Mouse (Mus musculus) midbrain, embryonic 14.5 days (tissue): ENCODE measurements at regions not wholly inside any gene's neighbourhood (a gene's known extent, or its start where the extent isn't known, plus 50 kb on each side); places are given as distances from the start of the nearest gene placed in this dataset.

Source experiments
- ATAC-seq: fragments of 200-750 bp; cut with Nextera tagmentation; 2 replicates; pipeline ENCODE4 v1.8.0; 2017; ENCODE audit warnings: moderate number of reproducible peaks, moderate library complexity; ENCODE audit not compliant: low FRiP score, low TSS enrichment
- DNase-seq: peaks from one replicate; pipeline ENCODE4 v3.0.0-alpha.2; 2015
- H3K27ac ChIP-seq: fragments of 300-500 bp; sonication (generic); replicated peaks from 2 replicates; pipeline ENCODE4 v1.5.1; 2014; ENCODE audit warnings: mild to moderate bottlenecking, low read depth, low read length, moderate library complexity
- H3K27me3 ChIP-seq: fragments of 300-500 bp; sonication (generic); 2 replicates; pipeline ENCODE4 v1.6.1; 2014; ENCODE audit warnings: low read length, control low read depth, mixed read lengths; ENCODE audit not compliant: control insufficient read depth, insufficient read depth
- H3K36me3 ChIP-seq: fragments of 300-500 bp; sonication (generic); 2 replicates; pipeline ENCODE4 v1.6.1; 2014; ENCODE audit warnings: low read length, control low read depth; ENCODE audit not compliant: control insufficient read depth, insufficient read depth
- H3K4me1 ChIP-seq: fragments of 300-500 bp; sonication (generic); 2 replicates; pipeline ENCODE4 v1.6.1; 2014; ENCODE audit warnings: mild to moderate bottlenecking, antibody characterized with exemption, low read length, control low read depth; ENCODE audit not compliant: control insufficient read depth, insufficient read depth
- H3K4me2 ChIP-seq: fragments of 300-500 bp; sonication (generic); 2 replicates; pipeline ENCODE4 v1.6.1; 2014; ENCODE audit warnings: mild to moderate bottlenecking, low read length, moderate library complexity
- H3K4me3 ChIP-seq: fragments of 300-500 bp; sonication (generic); replicated peaks from 2 replicates; pipeline ENCODE4 v1.5.1; 2014; ENCODE audit warnings: low read depth, low read length
- H3K9ac ChIP-seq: fragments of 300-500 bp; sonication (generic); replicated peaks from 2 replicates; pipeline ENCODE4 v1.6.1; 2014; ENCODE audit warnings: mild to moderate bottlenecking, low read length, moderate library complexity
- H3K9me3 ChIP-seq: fragments of 300-500 bp; sonication (generic); 2 replicates; pipeline ENCODE4 v1.6.1; 2016; ENCODE audit warnings: low read length, control low read depth, mixed read lengths; ENCODE audit not compliant: control insufficient read depth
- WGBS: fragments of 180-500 bp; shearing (Covaris S2); extraction: QIAGEN DNeasy Blood & Tissue Kit; methylation state at CpG from one replicate; pipeline ENCODE4 v1.1.7; 2014; 5-methylcytosine and 5-hydroxymethylcytosine counted together

DNA sequence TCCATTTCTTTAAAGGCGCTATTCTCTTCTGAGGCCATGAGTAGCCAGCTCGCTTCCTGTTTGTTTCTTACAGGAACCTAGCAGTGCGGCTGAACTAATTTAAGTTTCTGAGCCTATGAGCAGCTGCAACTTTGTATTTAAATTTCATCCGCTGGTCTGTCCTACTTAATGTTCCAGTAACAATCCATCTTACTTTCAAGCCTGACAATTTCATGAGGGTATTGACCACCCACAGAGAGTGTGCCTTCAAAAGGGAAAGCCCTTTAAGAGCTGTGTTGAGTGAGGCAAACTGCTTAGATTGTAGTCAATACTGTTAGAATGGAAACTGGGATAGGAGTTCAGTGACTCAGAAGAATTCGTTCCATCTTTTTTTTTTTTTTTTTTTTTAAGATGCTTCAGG is 225.7 kb upstream of the Tenm3 start:
- Histone ChIP-seq H3K9ac (no peak overlapping the region), H3K4me2 (no peak overlapping the region), H3K4me1 (0 out of 2 replicates have a peak, but pooled peaks cover 3% of the 10 kb centered on the region), H3K27ac (no peak overlapping the region), H3K36me3 (no peaks in the 10 kb centered on the region), H3K4me3 (no peak overlapping the region), H3K9me3 (no peaks in the 10 kb centered on the region), H3K27me3 (no peaks in the 10 kb centered on the region)
- 39% methylated on average over 5 of the region's 5 CpGs for WGBS
- ATAC-seq (no peak), DNase-seq (peak; percentile 19)

DNA sequence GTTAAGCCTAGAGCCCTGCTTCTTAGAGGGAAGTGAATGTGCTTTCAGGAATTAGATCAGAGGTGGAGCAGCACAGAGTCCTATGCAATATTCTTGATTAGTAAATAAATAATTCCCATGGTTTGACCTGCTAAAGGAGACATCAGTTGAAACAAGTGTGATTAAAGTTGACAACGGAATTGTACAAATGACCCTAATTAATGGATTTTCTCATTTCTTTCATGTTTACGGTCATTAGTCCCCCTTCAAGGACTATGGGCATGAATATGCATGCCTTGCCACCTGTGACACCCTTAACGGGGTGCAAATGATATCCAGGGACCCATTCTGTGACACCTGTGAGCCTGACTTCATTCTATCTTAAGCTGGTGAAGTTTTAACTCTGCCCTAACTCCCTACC is 219.5 kb upstream of the Tenm3 start:
- H3K36me3 ChIP-seq: no peaks in the 10 kb centered on the region
- DNase-seq: no peak
- ATAC-seq: no peak
- no peak overlapping the region for H3K9ac ChIP-seq
- WGBS: 68% methylated on average over 3 of the region's 3 CpGs
- H3K27me3 ChIP-seq: no peaks in the 10 kb centered on the region
- H3K4me1 ChIP-seq: no peaks in the 10 kb centered on the region
- H3K9me3 ChIP-seq: no peaks in the 10 kb centered on the region
- no peak overlapping the region for H3K4me2 ChIP-seq
- no peak overlapping the region for H3K27ac ChIP-seq
- no peak overlapping the region for H3K4me3 ChIP-seq

DNA sequence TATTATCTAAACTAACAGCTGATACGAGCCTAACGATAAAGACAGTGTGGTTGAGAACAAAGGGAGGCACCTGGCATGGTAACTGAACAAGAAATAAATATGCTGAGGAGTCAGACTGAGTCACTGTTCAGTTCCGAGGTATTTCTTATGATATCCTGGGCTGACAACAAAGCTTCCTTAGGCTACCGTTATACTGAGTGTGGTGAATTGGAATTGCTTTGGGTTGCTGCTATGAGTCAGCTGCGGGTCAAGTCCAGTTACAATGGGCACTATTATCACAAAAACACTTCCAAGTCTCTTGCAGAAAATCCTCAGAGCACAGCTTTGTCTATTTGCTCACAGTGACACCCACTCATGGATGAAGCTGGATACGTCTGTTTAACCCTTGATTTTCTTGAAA is 199.5 kb upstream of the Tenm3 start:
- Histone ChIP-seq H3K4me2 (no peak overlapping the region), H3K9me3 (no peaks in the 10 kb centered on the region), H3K36me3 (no peaks in the 10 kb centered on the region), H3K27me3 (no peaks in the 10 kb centered on the region), H3K4me1 (no peaks in the 10 kb centered on the region), H3K9ac (no peak overlapping the region), H3K4me3 (no peak overlapping the region), H3K27ac (no peak overlapping the region)
- WGBS: 65% methylated on average over 6 of the region's 6 CpGs
- DNase-seq (no peak), ATAC-seq (no peak)

DNA sequence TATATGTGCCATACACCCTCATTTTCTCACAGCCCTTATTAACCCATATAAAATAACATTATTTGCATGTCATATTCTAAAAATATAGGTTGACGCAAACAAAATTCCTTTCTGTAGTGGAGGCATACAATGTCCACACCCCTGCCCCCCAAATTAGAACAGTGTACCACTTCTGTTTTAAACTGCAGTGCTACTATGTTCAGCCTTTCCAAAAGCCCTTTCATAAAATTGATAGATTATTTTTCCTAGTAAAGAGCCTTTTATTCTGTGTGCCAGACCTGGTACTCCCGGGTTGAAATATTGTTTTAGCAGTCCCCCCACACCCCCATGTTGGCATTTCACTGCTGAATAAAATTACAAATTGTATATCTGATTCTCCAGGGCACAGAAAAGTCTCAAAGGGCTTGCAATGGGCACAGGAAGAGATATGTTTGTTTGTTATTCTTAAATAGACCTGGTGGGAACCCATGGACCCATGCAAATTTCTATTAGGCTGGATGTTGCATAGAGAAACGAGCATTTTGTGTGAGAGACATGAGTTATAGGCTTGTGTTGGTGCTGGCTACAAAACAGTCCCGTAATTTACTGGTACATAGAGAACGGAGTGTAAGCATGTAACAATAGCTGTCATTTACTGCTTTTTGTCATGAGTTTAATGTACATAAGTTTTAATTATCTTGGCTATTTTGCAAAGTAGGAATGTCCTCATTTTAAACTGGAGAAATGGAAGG is 192.4 kb upstream of the Tenm3 start:
- Histone ChIP-seq H3K4me3 (no peak overlapping the region), H3K27me3 (no peaks in the 10 kb centered on the region), H3K4me2 (no peak overlapping the region), H3K36me3 (no peaks in the 10 kb centered on the region), H3K27ac (no peak overlapping the region), H3K9ac (no peak overlapping the region), H3K4me1 (no peaks in the 10 kb centered on the region), H3K9me3 (no peaks in the 10 kb centered on the region; the same call in 1 of the 2 replicates)
- DNase-seq (no peak), ATAC-seq (no peak)
- 89% methylated on average over 5 of the region's 5 CpGs for WGBS

- DNase-seq: peak; percentile 79
- Histone ChIP-seq H3K4me1 (no peaks in the 10 kb centered on the region), H3K9me3 (no peaks in the 10 kb centered on the region; the same call in 1 of the 2 replicates), H3K27ac (no peak overlapping the region), H3K27me3 (no peaks in the 10 kb centered on the region), H3K4me3 (no peak overlapping the region), H3K9ac (no peak overlapping the region), H3K36me3 (no peaks in the 10 kb centered on the region), H3K4me2 (no peak overlapping the region)
- 23% methylated on average over 8 of the region's 8 CpGs for WGBS
- no peak for ATAC-seq
Measured at GRCm38 (mm10) chr8:49035519-49035918, 191.8 kb upstream of the Tenm3 start.

GRCm38 (mm10) chr8:49030255-49030654 is 186.5 kb upstream of the Tenm3 start:
- no peak for ATAC-seq
- no peaks in the 10 kb centered on the region for H3K4me1 ChIP-seq
- 9% methylated on average over 5 of the region's 5 CpGs for WGBS
- no peaks in the 10 kb centered on the region for H3K9me3 ChIP-seq
- no peak overlapping the region for H3K27ac ChIP-seq
- H3K27me3 ChIP-seq: no peaks in the 10 kb centered on the region
- peak; percentile 11 for DNase-seq
- no peak overlapping the region for H3K4me3 ChIP-seq
- no peaks in the 10 kb centered on the region for H3K36me3 ChIP-seq
- no peak overlapping the region for H3K9ac ChIP-seq
- no peak overlapping the region for H3K4me2 ChIP-seq

DNA sequence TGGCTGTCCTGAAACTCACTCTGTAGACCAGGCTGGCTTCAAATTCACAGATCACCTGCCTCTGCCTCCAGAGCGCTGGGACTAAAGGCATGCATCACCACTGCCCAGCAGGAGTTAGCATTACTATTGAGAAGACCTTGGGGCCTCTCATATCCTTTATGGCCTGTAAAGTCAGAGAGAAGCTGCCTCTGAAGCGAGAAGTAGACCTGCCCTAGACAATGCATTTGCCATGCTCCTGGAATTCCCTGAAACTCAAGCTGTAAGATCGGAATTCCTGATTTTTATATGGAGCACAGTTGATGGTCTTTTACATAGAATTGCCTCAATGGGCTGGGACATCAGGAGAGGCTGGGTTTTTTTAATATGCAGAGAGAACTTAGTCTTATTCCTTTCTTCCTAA is 174.0 kb upstream of the Tenm3 start:
- no peak overlapping the region for H3K27ac ChIP-seq
- H3K9ac ChIP-seq: no peak overlapping the region
- no peaks in the 10 kb centered on the region for H3K4me1 ChIP-seq
- ATAC-seq (no peak), DNase-seq (no peak)
- H3K9me3 ChIP-seq: no peaks in the 10 kb centered on the region
- 80% methylated on average over 3 of the region's 3 CpGs for WGBS
- no peaks in the 10 kb centered on the region for H3K27me3 ChIP-seq
- no peaks in the 10 kb centered on the region for H3K36me3 ChIP-seq
- H3K4me2 ChIP-seq: no peak overlapping the region
- no peak overlapping the region for H3K4me3 ChIP-seq

DNA sequence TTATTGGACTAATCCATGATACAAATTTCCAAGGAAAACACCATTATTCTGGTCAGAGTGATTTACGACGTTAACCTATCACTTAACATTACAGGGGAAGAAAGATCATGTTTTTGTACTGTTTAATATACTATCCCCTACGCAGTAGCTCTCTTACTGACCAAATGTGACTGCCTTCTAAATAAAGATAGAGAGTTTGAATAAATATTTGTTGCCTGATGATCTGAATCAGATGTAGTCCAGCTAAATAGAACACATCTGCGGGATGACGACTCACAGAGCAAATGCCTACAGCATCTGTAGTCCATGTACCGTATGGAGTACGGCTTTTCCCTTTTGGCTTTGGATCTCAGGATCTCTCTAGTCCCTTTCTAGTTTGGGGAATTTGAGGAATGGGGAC is 171.9 kb upstream of the Tenm3 start:
- no peak overlapping the region for H3K27ac ChIP-seq
- H3K4me2 ChIP-seq: no peak overlapping the region
- ATAC-seq: no peak

GRCm38 (mm10) chr8:49015200-49015599 is 171.4 kb upstream of the Tenm3 start:
- no peak overlapping the region for H3K4me3 ChIP-seq
- H3K9ac ChIP-seq: no peak overlapping the region
- ATAC-seq (no peak), DNase-seq (peak; percentile 36)
- H3K4me2 ChIP-seq: no peak overlapping the region
- no peaks in the 10 kb centered on the region for H3K4me1 ChIP-seq
- H3K27me3 ChIP-seq: no peaks in the 10 kb centered on the region
- H3K36me3 ChIP-seq: no peaks in the 10 kb centered on the region
- WGBS: 56% methylated on average over 8 of the region's 8 CpGs
- H3K27ac ChIP-seq: no peak overlapping the region
- no peaks in the 10 kb centered on the region for H3K9me3 ChIP-seq

More for the DNA sequence above, 171.9 kb upstream of the Tenm3 start:
- Histone ChIP-seq H3K4me3 (no peak overlapping the region), H3K36me3 (no peaks in the 10 kb centered on the region), H3K4me1 (no peaks in the 10 kb centered on the region), H3K27me3 (no peaks in the 10 kb centered on the region), H3K9me3 (no peaks in the 10 kb centered on the region), H3K9ac (no peak overlapping the region)
- no peak for DNase-seq
- WGBS: 90% methylated on average over 7 of the region's 7 CpGs
